Mouse (Mus musculus) kidney, adult 2 months (tissue): ENCODE measurements around the gene Map6. TPM values are rescaled to one million over a fixed set of nuclear protein-coding genes. Genes with fewer than 3 reads are reported as not detected.
A peak's percentile ranks its signal among the peaks of the same experiment; 100 is the strongest.

Source experiments
- DNase-seq: peaks from one replicate; pipeline ENCODE4 v3.0.0; 2021
- H3K27ac ChIP-seq: fragments of 200-500 bp; 2 replicates; pipeline ENCODE4 v1.5.1; 2012; ENCODE audit warnings: low read depth, low read length, control low read depth, inconsistent platforms; ENCODE audit not compliant: insufficient read depth
- H3K27me3 ChIP-seq: fragments of 200-500 bp; replicated peaks from 2 replicates; pipeline ENCODE4 v1.6.1; 2012; ENCODE audit warnings: mild to moderate bottlenecking, moderate library complexity, low read length, inconsistent platforms; ENCODE audit not compliant: control insufficient read depth, insufficient read depth
- H3K36me3 ChIP-seq: fragments of 200-500 bp; 2 replicates; pipeline ENCODE4 v1.6.1; 2012; ENCODE audit warnings: mild to moderate bottlenecking, moderate library complexity, low read length, inconsistent platforms; ENCODE audit not compliant: control insufficient read depth, insufficient read depth
- H3K4me1 ChIP-seq: fragments of 200-500 bp; 2 replicates; pipeline ENCODE4 v1.6.1; 2011; ENCODE audit warnings: low read length; ENCODE audit not compliant: control insufficient read depth, insufficient read depth
- H3K4me3 ChIP-seq: fragments of 200-500 bp; 2 replicates; pipeline ENCODE4 v1.5.1; 2011; ENCODE audit warnings: mild to moderate bottlenecking, low read depth, low read length, control low read depth; ENCODE audit not compliant: insufficient read depth
- CTCF ChIP-seq: fragments of 200-500 bp; conservative IDR thresholded peaks from 2 replicates; pipeline ENCODE4 v1.5.1; 2011; ENCODE audit warnings: low read depth, mild to moderate bottlenecking, control low read depth, low read length, moderate library complexity, mixed read lengths; ENCODE audit not compliant: insufficient read depth, insufficient read length
- POLR2A ChIP-seq: fragments of 200-500 bp; IDR thresholded peaks from one replicate; pipeline ENCODE4 v1.6.1; 2011; ENCODE audit warnings: low read depth, low read length, control low read depth
- WGBS: fragments of 180-500 bp; shearing (Covaris S2); methylation state at CpG from one replicate; pipeline ENCODE4 v1.1.7; 2018; 5-methylcytosine and 5-hydroxymethylcytosine counted together
- polyA plus RNA-seq: library from polyadenylated mRNA; depleted of rRNA; stranded (reverse); fragments of >200 nt; gene quantifications from 2 replicates; pipeline ENCODE4 v1.2.3, GENCODE M21; 2012; rRNA removed

The Map6 gene
- 1.8 and 2.4 TPM in 2 replicates for polyA plus RNA-seq

DNA sequence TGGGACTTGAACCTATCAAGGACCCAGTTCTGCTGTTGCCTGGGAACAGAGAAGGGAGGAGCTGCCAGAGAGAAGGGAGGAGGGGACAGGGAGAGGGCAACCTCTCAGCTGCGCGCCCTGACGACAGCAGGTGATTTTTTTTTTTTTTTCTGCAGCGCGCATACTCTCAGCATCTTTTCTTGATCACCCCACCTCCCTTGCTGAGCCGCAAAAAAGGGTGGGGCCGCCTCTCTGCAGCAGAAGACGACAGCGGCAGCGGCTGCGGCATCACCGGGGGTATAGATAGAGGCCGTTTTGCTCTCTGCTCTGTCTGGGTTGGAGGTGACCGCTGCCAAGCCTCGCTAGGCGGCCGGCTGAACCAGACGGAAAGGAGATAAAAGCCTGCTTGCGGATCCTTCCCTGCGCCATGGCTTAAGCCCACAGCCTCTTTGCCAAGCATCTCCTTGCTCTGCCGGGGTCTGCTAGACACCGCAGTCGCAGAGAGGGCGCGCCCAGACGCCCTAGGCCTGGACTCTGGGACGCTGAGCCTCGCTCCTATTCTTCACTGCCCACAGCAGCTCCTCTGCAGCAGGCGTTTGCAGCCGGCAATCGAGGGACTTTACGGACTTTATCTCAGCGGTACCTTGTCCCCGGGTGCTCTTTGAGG lies at the start of gene Map6:
Gene Map6, plus strand, starts transcription at position 197 of the 646 bp plus-strand sequence.
- H3K27me3 ChIP-seq = no peaks in the 10 kb centered on the region; the same call in 1 of the 2 replicates
- no peak for DNase-seq
- WGBS = 4% methylated on average over 34 of the region's 34 CpGs
- H3K4me3 ChIP-seq = peak within 1 kb of the TSS; percentile 41
- no peak within 1 kb of the TSS for H3K27ac ChIP-seq
- no peaks in the 10 kb centered on the region for H3K36me3 ChIP-seq
- no peak for TF ChIP-seq POLR2A
- no peak for TF ChIP-seq CTCF
- no peaks in the 10 kb centered on the region for H3K4me1 ChIP-seq

DNA sequence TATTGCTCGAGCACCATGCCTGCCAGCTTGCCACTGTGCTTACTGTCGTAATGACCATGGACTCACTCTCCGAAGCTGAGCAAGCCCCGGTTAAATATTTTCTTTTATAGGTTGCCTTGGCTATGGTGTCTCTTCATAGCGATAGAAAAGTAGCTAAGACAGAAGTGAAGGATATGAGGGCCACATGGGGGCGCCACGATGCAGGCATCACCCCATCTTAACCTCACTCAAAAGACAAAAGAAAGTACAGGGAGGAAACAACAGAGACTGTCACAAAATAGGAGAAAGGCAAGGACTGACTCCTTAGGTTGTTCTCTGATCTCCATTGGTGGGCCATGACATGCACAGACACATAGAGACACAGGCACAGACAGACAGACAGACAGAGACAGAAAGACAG lies 43.0 kb upstream of the Map6 start:
- peak; percentile 52 for DNase-seq
- TF ChIP-seq CTCF (peak; percentile 49), POLR2A (no peak)
- no peak overlapping the region for H3K4me3 ChIP-seq
- peak overlapping the region; percentile 97 for H3K27ac ChIP-seq
- H3K27me3 ChIP-seq = no peaks in the 10 kb centered on the region
- H3K36me3 ChIP-seq = no peaks in the 10 kb centered on the region
- peaks cover 11% of the 10 kb centered on the region; the same call in 1 of the 2 replicates for H3K4me1 ChIP-seq
- 54% methylated on average over 7 of the region's 7 CpGs for WGBS

DNA sequence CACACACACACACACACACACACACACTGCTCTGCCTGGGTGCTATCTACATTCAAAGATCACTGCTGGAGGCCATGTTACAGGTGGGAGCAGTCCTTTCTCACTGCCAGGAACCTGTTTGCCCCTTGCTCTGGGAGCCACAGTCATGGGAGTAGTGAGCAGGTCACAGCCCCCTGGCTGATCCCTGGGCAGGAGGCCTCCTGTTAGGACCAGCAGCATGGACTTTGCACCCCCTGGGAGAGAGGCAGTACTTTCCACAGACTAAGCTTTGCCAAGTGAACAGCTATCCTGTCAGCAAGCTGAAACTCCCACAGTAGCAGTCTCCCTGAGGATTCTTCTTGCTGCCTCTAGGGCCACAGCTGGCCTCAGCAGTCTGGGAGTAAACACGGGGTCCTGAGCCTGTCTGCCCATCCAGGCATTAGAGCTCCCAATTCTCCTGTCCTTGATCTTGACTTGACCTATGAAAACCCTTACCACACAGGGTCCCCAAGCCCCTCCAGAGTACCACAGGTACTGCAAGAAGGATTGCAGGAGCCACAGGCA lies 42.5 kb upstream of the Map6 start:
- peak; percentile 95 for DNase-seq
- peak overlapping the region; percentile 97 for H3K27ac ChIP-seq

DNA sequence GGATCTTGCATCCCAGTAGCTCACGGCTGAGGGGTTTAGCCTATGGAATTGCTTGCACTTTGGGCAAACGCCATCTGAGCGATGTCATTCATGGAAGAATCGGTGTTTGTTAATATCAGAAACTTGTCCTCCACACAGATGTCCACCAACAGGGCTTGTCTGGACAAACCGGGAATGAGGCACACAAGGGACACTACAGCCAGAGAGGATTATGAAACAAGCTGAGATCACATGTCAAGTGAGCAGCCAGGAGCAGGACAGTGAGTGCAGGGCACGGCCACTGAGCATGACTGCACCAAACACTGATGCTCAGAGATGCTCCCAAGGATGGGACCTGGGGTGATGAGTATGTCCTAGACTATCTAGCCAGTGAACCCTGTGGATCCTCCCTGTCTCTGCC lies 41.8 kb upstream of the Map6 start:
- 66% methylated on average over 6 of the region's 6 CpGs for WGBS

More for the DNA sequence above, 42.5 kb upstream of the Map6 start:
- no peaks in the 10 kb centered on the region for H3K36me3 ChIP-seq
- H3K4me1 ChIP-seq = peaks cover 11% of the 10 kb centered on the region; the same call in 1 of the 2 replicates
- TF ChIP-seq POLR2A (no peak), CTCF (0 out of 2 replicates have a peak, but pooled peaks have one; percentile 17)
- WGBS = 21% methylated on average over 1 of the region's 1 CpGs
- no peaks in the 10 kb centered on the region for H3K27me3 ChIP-seq
- no peak overlapping the region for H3K4me3 ChIP-seq

DNA sequence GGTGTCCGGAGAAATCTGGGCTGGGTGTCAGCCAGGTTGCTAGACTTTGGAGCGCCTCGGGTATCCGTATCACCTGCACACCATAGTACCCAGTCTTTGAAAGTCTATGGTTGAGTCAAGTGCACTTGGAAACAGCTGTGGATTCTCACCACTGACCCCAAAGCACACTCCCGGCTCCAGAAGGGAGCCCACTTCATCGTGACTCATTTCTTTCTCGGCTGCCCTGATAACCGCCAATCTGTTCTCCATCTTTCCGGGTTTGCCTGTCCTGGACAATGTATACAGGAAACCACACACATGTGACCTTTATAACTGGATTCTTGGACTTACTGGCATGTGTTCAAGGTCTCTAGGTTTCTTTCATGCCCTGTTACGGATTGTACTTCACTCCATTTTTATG lies 40.6 kb upstream of the Map6 start:
- H3K4me1 ChIP-seq = peaks cover 11% of the 10 kb centered on the region; the same call in 1 of the 2 replicates
- WGBS = 73% methylated on average over 10 of the region's 10 CpGs
- H3K4me3 ChIP-seq = no peak overlapping the region
- H3K27me3 ChIP-seq = no peaks in the 10 kb centered on the region
- no peak overlapping the region for H3K27ac ChIP-seq
- DNase-seq = no peak
- H3K36me3 ChIP-seq = no peaks in the 10 kb centered on the region
- no peak for TF ChIP-seq POLR2A

More for the DNA sequence above, 41.8 kb upstream of the Map6 start:
- H3K36me3 ChIP-seq = no peaks in the 10 kb centered on the region
- no peaks in the 10 kb centered on the region for H3K27me3 ChIP-seq
- H3K27ac ChIP-seq = peak overlapping the region; percentile 81
- DNase-seq = peak; percentile 74
- H3K4me3 ChIP-seq = no peak overlapping the region
- TF ChIP-seq CTCF (no peak), POLR2A (no peak)
- peaks cover 11% of the 10 kb centered on the region; the same call in 1 of the 2 replicates for H3K4me1 ChIP-seq

DNA sequence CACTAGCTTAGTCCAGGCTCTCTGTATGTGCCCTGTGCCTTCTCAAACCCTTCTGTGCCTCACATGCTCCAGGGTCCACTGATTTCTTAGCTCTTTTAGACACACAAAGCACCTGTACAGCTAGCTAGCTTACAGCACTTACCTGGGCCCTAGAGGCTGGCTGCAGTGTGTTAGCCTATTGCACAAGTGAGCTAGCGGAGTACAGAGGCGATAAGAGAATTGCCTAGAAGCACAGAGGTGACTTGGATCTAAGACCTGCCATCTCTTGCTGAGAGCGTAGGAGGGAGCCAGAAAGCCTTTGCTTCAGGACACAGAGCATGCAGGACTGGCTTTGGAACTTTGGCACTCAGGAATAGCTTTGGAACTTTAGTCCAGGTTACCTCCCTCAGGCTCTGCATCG lies 40.0 kb upstream of the Map6 start:
- Histone ChIP-seq H3K27ac (no peak overlapping the region), H3K4me1 (peaks cover 11% of the 10 kb centered on the region; the same call in 1 of the 2 replicates), H3K4me3 (no peak overlapping the region), H3K36me3 (no peaks in the 10 kb centered on the region), H3K27me3 (no peaks in the 10 kb centered on the region)
- TF ChIP-seq CTCF = no peak; the same call in 1 of the 2 replicates
- TF ChIP-seq POLR2A = no peak
- 76% methylated on average over 4 of the region's 4 CpGs for WGBS
- DNase-seq = peak; percentile 14

- Histone ChIP-seq H3K27ac (no peak overlapping the region), H3K36me3 (no peaks in the 10 kb centered on the region), H3K27me3 (no peaks in the 10 kb centered on the region), H3K4me1 (peaks cover 11% of the 10 kb centered on the region; the same call in 1 of the 2 replicates), H3K4me3 (no peak overlapping the region)
- DNase-seq = no peak
- TF ChIP-seq POLR2A (no peak), CTCF (no peak)
- 77% methylated on average over 8 of the region's 8 CpGs for WGBS
Observed at GRCm38 (mm10) chr7:99228825-99229224, 38.4 kb upstream of the Map6 start.
